Mouse (Mus musculus) liver, embryonic 14.5 days (tissue): ENCODE results near the gene Grb7. TPM values are rescaled to one million over a fixed set of nuclear protein-coding genes. Genes with fewer than 3 reads are reported as not detected.

Experiments
- ATAC-seq: fragments of 200-750 bp; cut with Nextera tagmentation; 2 replicates; pipeline ENCODE4 v1.8.0; 2017; ENCODE audit warnings: moderate number of reproducible peaks, mild to moderate bottlenecking, moderate library complexity; ENCODE audit not compliant: insufficient read depth
- DNase-seq, 3 experiments: peaks; one replicate each; pipeline ENCODE4 v3.0.0-alpha.2; 2012 to 2013; ENCODE audit warnings: low read depth in 3 of 3, low spot score in 3 of 3
- H3K27ac ChIP-seq: fragments of 300-500 bp; sonication (generic); 2 replicates; pipeline ENCODE4 v1.5.1; 2014; ENCODE audit warnings: moderate library complexity, mild to moderate bottlenecking, control low read depth, inconsistent platforms
- H3K27me3 ChIP-seq: fragments of 300-500 bp; sonication (generic); 2 replicates; pipeline ENCODE4 v1.6.1; 2014; ENCODE audit warnings: mild to moderate bottlenecking, low read length, moderate library complexity; ENCODE audit not compliant: control insufficient read depth, insufficient read depth
- H3K36me3 ChIP-seq: fragments of 300-500 bp; sonication (generic); replicated peaks from 2 replicates; pipeline ENCODE4 v1.6.1; 2014; ENCODE audit warnings: low read depth; ENCODE audit not compliant: control insufficient read depth, insufficient read depth
- H3K4me1 ChIP-seq, 2 experiments: fragments of 200-500 bp in 1 of 2; fragments of 300-500 bp in 1 of 2; sonication (generic) in 1 of 2; replicated peaks; 2 replicates each; pipeline ENCODE4 v1.6.1; 2012 to 2014; ENCODE audit warnings: antibody characterized with exemption in 1 of 2, inconsistent platforms in 1 of 2, low read length in 1 of 2; ENCODE audit not compliant: control insufficient read depth in 2 of 2, insufficient read depth in 2 of 2
- H3K4me2 ChIP-seq: fragments of 300-500 bp; sonication (generic); 2 replicates; pipeline ENCODE4 v1.6.1; 2014; ENCODE audit warnings: low read depth, mild to moderate bottlenecking, control low read depth, moderate library complexity
- H3K4me3 ChIP-seq, 2 experiments: fragments of 200-500 bp in 1 of 2; fragments of 300-500 bp in 1 of 2; sonication (generic) in 1 of 2; 2 replicates each; pipeline ENCODE4 v1.5.1; 2012 to 2014; ENCODE audit warnings: low read depth in 2 of 2, low read length in 2 of 2, mild to moderate bottlenecking in 2 of 2, control low read depth in 1 of 2, inconsistent platforms in 1 of 2, moderate library complexity in 1 of 2; ENCODE audit not compliant: insufficient read depth in 1 of 2
- H3K9ac ChIP-seq: fragments of 300-500 bp; sonication (generic); replicated peaks from 2 replicates; pipeline ENCODE4 v1.6.1; 2014; ENCODE audit warnings: mild to moderate bottlenecking, control low read depth, moderate library complexity
- H3K9me3 ChIP-seq: fragments of 300-500 bp; sonication (generic); 2 replicates; pipeline ENCODE4 v1.6.1; 2016; ENCODE audit warnings: low read length, mixed read lengths; ENCODE audit not compliant: control insufficient read depth
- CTCF ChIP-seq: IDR thresholded peaks from 2 replicates; pipeline ENCODE4 v1.5.1; 2016; ENCODE audit warnings: antibody characterized with exemption, low read depth, control low read depth
- EP300 ChIP-seq: IDR thresholded peaks from 2 replicates; pipeline ENCODE4 v1.6.1; 2016; ENCODE audit warnings: antibody characterized with exemption, low read depth
- WGBS: fragments of 180-500 bp; shearing (Covaris S2); extraction: QIAGEN DNeasy Blood & Tissue Kit; methylation state at CpG from one replicate; pipeline ENCODE4 v1.1.7; 2014; ENCODE audit not compliant: insufficient replicate concordance; 5-methylcytosine and 5-hydroxymethylcytosine counted together
- polyA plus RNA-seq, 2 experiments: library from polyadenylated mRNA; depleted of rRNA in 1 of 2; stranded (reverse) in 1 of 2; unstranded in 1 of 2; fragments of >200 nt; fragmentation: Nextera tagmentation in 1 of 2; extraction: Ambion mirVana in 1 of 2; gene quantifications; 2 replicates each; pipeline versions ENCODE4 v1.2.1 to v1.2.3; 2012 to 2014

Grb7 gene
- polyA plus RNA-seq, 2 experiments = 14.1 to 15.7 TPM

DNA sequence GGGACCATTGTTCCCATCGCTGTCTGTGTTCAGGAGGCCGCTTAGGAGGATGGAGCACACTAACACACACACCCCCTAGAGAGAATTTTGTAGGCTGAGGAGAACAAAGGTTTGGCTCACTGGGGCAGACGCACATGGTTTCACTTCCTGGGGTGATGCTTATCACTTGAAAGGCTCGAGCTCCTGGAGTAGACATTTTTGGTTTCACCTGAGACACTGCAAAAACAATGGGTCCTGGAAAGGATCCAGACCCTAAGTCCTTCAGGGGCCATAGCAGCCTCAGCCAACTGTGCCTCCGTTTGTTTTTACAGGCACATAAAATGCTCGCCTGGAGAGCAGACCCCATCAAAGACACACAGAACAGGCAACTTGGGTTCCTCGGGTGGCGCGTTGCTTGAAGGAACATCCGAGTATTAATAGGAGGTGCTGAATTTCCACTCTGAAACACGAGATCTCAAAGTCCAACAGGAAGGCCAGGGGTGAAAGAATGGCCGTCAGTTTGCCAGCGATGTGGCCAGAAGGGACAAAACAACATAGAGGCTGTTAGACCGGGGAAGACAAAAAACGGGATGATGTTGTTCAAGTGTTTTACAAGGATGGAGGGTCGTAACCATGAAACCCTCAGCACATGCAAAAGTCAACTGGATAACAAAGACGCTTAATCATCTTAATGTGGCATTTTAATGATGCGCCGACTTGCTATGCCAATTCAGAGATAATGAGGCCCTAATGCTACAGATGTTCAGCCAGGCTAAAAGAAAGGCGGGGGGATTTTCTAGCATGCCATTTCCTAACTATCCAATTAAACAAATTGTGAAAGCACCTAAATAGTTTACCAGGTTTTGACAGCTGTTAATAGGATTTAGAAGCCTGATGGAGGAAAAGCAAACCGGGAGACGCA is 51.4 kb downstream of the Grb7 start:
- H3K4me3 ChIP-seq = no peak overlapping the region
- no peak overlapping the region for H3K4me2 ChIP-seq
- no peaks in the 10 kb centered on the region for H3K4me1 ChIP-seq
- ATAC-seq (no peak), DNase-seq (no peak)
- H3K27me3 ChIP-seq = no peaks in the 10 kb centered on the region
- TF ChIP-seq CTCF = no peak
- TF ChIP-seq EP300 = no peak
- no peak overlapping the region for H3K27ac ChIP-seq
- H3K9me3 ChIP-seq = no peaks in the 10 kb centered on the region
- H3K9ac ChIP-seq = no peak overlapping the region
- H3K36me3 ChIP-seq = no peaks in the 10 kb centered on the region
- WGBS = 48% methylated on average over 22 of the region's 22 CpGs

DNA sequence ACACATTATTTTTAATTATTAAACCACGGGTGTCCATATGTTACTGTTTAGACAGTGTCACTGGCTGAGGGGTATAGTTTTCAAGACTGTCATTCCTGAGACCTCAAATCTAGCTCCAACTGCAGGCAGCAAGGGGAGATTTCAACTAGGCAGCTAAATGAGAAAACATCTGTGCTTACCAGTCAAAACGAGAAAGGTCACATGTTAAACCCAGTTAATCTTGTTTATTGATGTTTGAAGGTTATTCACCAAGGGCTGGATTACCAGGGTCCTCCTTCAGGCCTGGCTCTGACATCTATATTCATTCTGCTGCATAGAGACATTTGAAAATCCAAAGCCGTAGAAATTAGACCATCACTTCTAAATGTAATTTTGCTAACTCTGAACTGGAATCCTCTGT is 58.7 kb downstream of the Grb7 start:
- Histone ChIP-seq H3K4me1 (no peaks in the 10 kb centered on the region), H3K27me3 (no peaks in the 10 kb centered on the region; the same call in 1 of the 2 replicates), H3K4me3 (no peak overlapping the region), H3K4me2 (no peak overlapping the region), H3K36me3 (no peaks in the 10 kb centered on the region), H3K27ac (no peak overlapping the region), H3K9me3 (no peaks in the 10 kb centered on the region), H3K9ac (no peak overlapping the region)
- 49% methylated on average over 3 of the region's 3 CpGs for WGBS
- DNase-seq (no peak), ATAC-seq (no peak)
- TF ChIP-seq EP300 (no peak), CTCF (no peak)

Other genes with a start within 250 kb of the Grb7 start
- 8.2 and 9.8 TPM in 2 replicates for gene Cdk12, start 243.3 kb upstream of the Grb7 start, polyA plus RNA-seq (2012; rRNA removed)
- gene Cdk12, start 243.3 kb upstream of the Grb7 start, polyA plus RNA-seq (2014; fragmentation: Nextera tagmentation; extraction: Ambion mirVana) = 4.7 and 5.5 TPM in 2 replicates
- gene Neurod2, start 116.7 kb upstream of the Grb7 start, polyA plus RNA-seq (2012; rRNA removed) = 0.18 TPM in 1 of 2 replicates, not detected in the other
- gene Neurod2, start 116.7 kb upstream of the Grb7 start, polyA plus RNA-seq (2014; fragmentation: Nextera tagmentation; extraction: Ambion mirVana) = not detected in 2 replicates
- 0.04 and 0.21 TPM in 2 replicates for gene Ppp1r1b, start 98.0 kb upstream of the Grb7 start, polyA plus RNA-seq (2012; rRNA removed)
- 0.17 and 0.19 TPM in 2 replicates for gene Ppp1r1b, start 98.0 kb upstream of the Grb7 start, polyA plus RNA-seq (2014; fragmentation: Nextera tagmentation; extraction: Ambion mirVana)
- gene Stard3, start 88.0 kb upstream of the Grb7 start, polyA plus RNA-seq (2012; rRNA removed) = 15.7 and 16.8 TPM in 2 replicates
- 11.6 and 11.9 TPM in 2 replicates for gene Stard3, start 88.0 kb upstream of the Grb7 start, polyA plus RNA-seq (2014; fragmentation: Nextera tagmentation; extraction: Ambion mirVana)
- 0.03 TPM in 1 of 2 replicates, not detected in the other for gene Tcap, start 62.6 kb upstream of the Grb7 start, polyA plus RNA-seq (2012; rRNA removed)
- gene Tcap, start 62.6 kb upstream of the Grb7 start, polyA plus RNA-seq (2014; fragmentation: Nextera tagmentation; extraction: Ambion mirVana) = not detected in 2 replicates
- not detected in 2 replicates for gene Pnmt, start 59.9 kb upstream of the Grb7 start, polyA plus RNA-seq (2012; rRNA removed)
- gene Pnmt, start 59.9 kb upstream of the Grb7 start, polyA plus RNA-seq (2014; fragmentation: Nextera tagmentation; extraction: Ambion mirVana) = not detected in 2 replicates
- gene Pgap3, start 45.9 kb upstream of the Grb7 start, polyA plus RNA-seq (2012; rRNA removed) = 3.3 and 3.9 TPM in 2 replicates
- 2.7 and 3.4 TPM in 2 replicates for gene Pgap3, start 45.9 kb upstream of the Grb7 start, polyA plus RNA-seq (2014; fragmentation: Nextera tagmentation; extraction: Ambion mirVana)
- gene Erbb2, start 33.9 kb upstream of the Grb7 start, polyA plus RNA-seq (2012; rRNA removed) = 1.1 and 1.2 TPM in 2 replicates
- 1.6 TPM in 2 replicates for gene Erbb2, start 33.9 kb upstream of the Grb7 start, polyA plus RNA-seq (2014; fragmentation: Nextera tagmentation; extraction: Ambion mirVana)
- gene Mien1, start 7.4 kb upstream of the Grb7 start, polyA plus RNA-seq (2012; rRNA removed) = 21.6 and 31.1 TPM in 2 replicates
- gene Mien1, start 7.4 kb upstream of the Grb7 start, polyA plus RNA-seq (2014; fragmentation: Nextera tagmentation; extraction: Ambion mirVana) = 58.5 and 61.5 TPM in 2 replicates
- gene Ikzf3, start 99.6 kb downstream of the Grb7 start, polyA plus RNA-seq (2012; rRNA removed) = 0.15 and 0.27 TPM in 2 replicates
- gene Ikzf3, start 99.6 kb downstream of the Grb7 start, polyA plus RNA-seq (2014; fragmentation: Nextera tagmentation; extraction: Ambion mirVana) = 0.05 and 0.10 TPM in 2 replicates
- gene Zpbp2, start 104.7 kb downstream of the Grb7 start, polyA plus RNA-seq (2012; rRNA removed) = 0.30 and 0.44 TPM in 2 replicates
- gene Zpbp2, start 104.7 kb downstream of the Grb7 start, polyA plus RNA-seq (2014; fragmentation: Nextera tagmentation; extraction: Ambion mirVana) = 0.76 and 0.83 TPM in 2 replicates
- 23.4 and 27.4 TPM in 2 replicates for gene Ormdl3, start 141.0 kb downstream of the Grb7 start, polyA plus RNA-seq (2012; rRNA removed)
- 6.4 and 6.8 TPM in 2 replicates for gene Ormdl3, start 141.0 kb downstream of the Grb7 start, polyA plus RNA-seq (2014; fragmentation: Nextera tagmentation; extraction: Ambion mirVana)
- gene Lrrc3c, start 151.9 kb downstream of the Grb7 start, polyA plus RNA-seq (2012; rRNA removed) = not detected in 2 replicates
- not detected in 2 replicates for gene Lrrc3c, start 151.9 kb downstream of the Grb7 start, polyA plus RNA-seq (2014; fragmentation: Nextera tagmentation; extraction: Ambion mirVana)
- gene Gm12355, start 179.3 kb downstream of the Grb7 start, polyA plus RNA-seq (2012; rRNA removed) = 0.03 and 0.19 TPM in 2 replicates
- gene Gm12355, start 179.3 kb downstream of the Grb7 start, polyA plus RNA-seq (2014; fragmentation: Nextera tagmentation; extraction: Ambion mirVana) = 0.47 and 0.68 TPM in 2 replicates
- not detected in 2 replicates for gene Gsdma3, start 180.0 kb downstream of the Grb7 start, polyA plus RNA-seq (2012; rRNA removed)
- not detected in 2 replicates for gene Gsdma3, start 180.0 kb downstream of the Grb7 start, polyA plus RNA-seq (2014; fragmentation: Nextera tagmentation; extraction: Ambion mirVana)
- gene Gsdma2, start 200.4 kb downstream of the Grb7 start, polyA plus RNA-seq (2012; rRNA removed) = not detected in 2 replicates
- not detected in 2 replicates for gene Gsdma2, start 200.4 kb downstream of the Grb7 start, polyA plus RNA-seq (2014; fragmentation: Nextera tagmentation; extraction: Ambion mirVana)
- 0.01 TPM in 1 of 2 replicates, not detected in the other for gene Gsdma, start 218.0 kb downstream of the Grb7 start, polyA plus RNA-seq (2012; rRNA removed)
- not detected in 2 replicates for gene Gsdma, start 218.0 kb downstream of the Grb7 start, polyA plus RNA-seq (2014; fragmentation: Nextera tagmentation; extraction: Ambion mirVana)
- 73.6 and 75.7 TPM in 2 replicates for gene Psmd3, start 236.2 kb downstream of the Grb7 start, polyA plus RNA-seq (2012; rRNA removed)
- gene Psmd3, start 236.2 kb downstream of the Grb7 start, polyA plus RNA-seq (2014; fragmentation: Nextera tagmentation; extraction: Ambion mirVana) = 55.3 and 67.1 TPM in 2 replicates